Mouse (Mus musculus): ENCODE measurements at regions not wholly inside any gene's neighbourhood (a gene's known extent, or its start where the extent isn't known, plus 50 kb on each side); places are given as distances from the start of the nearest gene placed in this dataset.

- TF ChIP-seq POLR2A (IDR thresholded peaks at IDR 0.05; ENCODE audit: borderline replicate concordance, insufficient read depth, low read length) (no peak), CTCF (IDR thresholded peaks at IDR 0.05; ENCODE audit: borderline replicate concordance, insufficient read depth, low read depth, low read length) (no peak)
These were observed 258.4 kb upstream of the Zfp703 start for GRCm38 (mm10) chr8:26718409-26719355.

All from cerebellum, adult 2 months (tissue).